Mouse (Mus musculus): ENCODE data around the gene Med4. TPM values are rescaled to one million over a fixed set of nuclear protein-coding genes. Genes with fewer than 3 reads are reported as not detected.
A peak's percentile ranks its signal among the peaks of the same experiment; 100 is the strongest.

Gene Med4
- polyA plus RNA-seq, 1 experiment from 2014 or later = 105 TPM

GRCm38 (mm10) chr14:73494122-73494521 is 15.7 kb upstream of the Med4 start:
- H3K4me2 ChIP-seq = no peak overlapping the region
- H3K36me3 ChIP-seq (ENCODE audit: control insufficient read depth, insufficient read depth, low read length) = no peaks in the 10 kb centered on the region
- no peak for DNase-seq (ENCODE audit: low spot score, missing footprints)
- H3K27me3 ChIP-seq (ENCODE audit: control insufficient read depth, insufficient read depth, low read length) = no peaks in the 10 kb centered on the region
- H3K9ac ChIP-seq (ENCODE audit: low read length) = no peak overlapping the region
- no peak for ATAC-seq (ENCODE audit: low FRiP score)
- no peaks in the 10 kb centered on the region for H3K9me3 ChIP-seq (ENCODE audit: control insufficient read depth, low read length)
- H3K27ac ChIP-seq (ENCODE audit: low read depth, low read length) = no peak overlapping the region
- H3K4me3 ChIP-seq (ENCODE audit: low read depth, low read length) = no peak overlapping the region
- 80% methylated on average over 6 of the region's 6 CpGs for WGBS
- H3K4me1 ChIP-seq (ENCODE audit: control insufficient read depth, insufficient read depth, low read length) = no peaks in the 10 kb centered on the region

GRCm38 (mm10) chr14:73495753-73496152 is 14.1 kb upstream of the Med4 start:
- Histone ChIP-seq H3K9me3 (ENCODE audit: control insufficient read depth, low read length) (no peaks in the 10 kb centered on the region), H3K27ac (ENCODE audit: low read depth, low read length) (no peak overlapping the region), H3K27me3 (ENCODE audit: control insufficient read depth, insufficient read depth, low read length) (no peaks in the 10 kb centered on the region), H3K9ac (ENCODE audit: low read length) (no peak overlapping the region), H3K4me2 (no peak overlapping the region), H3K4me1 (ENCODE audit: control insufficient read depth, insufficient read depth, low read length) (no peaks in the 10 kb centered on the region), H3K4me3 (ENCODE audit: low read depth, low read length) (no peak overlapping the region), H3K36me3 (ENCODE audit: control insufficient read depth, insufficient read depth, low read length) (no peaks in the 10 kb centered on the region)
- DNase-seq (ENCODE audit: low spot score, missing footprints) = no peak
- WGBS = 78% methylated on average over 7 of the region's 7 CpGs
- ATAC-seq (ENCODE audit: low FRiP score) = no peak

GRCm38 (mm10) chr14:73501283-73501682 is 8.5 kb upstream of the Med4 start:
- Histone ChIP-seq H3K9ac (ENCODE audit: low read length) (no peak overlapping the region), H3K4me2 (no peak overlapping the region), H3K27me3 (ENCODE audit: control insufficient read depth, insufficient read depth, low read length) (no peaks in the 10 kb centered on the region), H3K27ac (ENCODE audit: low read depth, low read length) (no peak overlapping the region), H3K36me3 (ENCODE audit: control insufficient read depth, insufficient read depth, low read length) (no peaks in the 10 kb centered on the region), H3K4me3 (ENCODE audit: low read depth, low read length) (no peak overlapping the region), H3K9me3 (ENCODE audit: control insufficient read depth, low read length) (no peaks in the 10 kb centered on the region), H3K4me1 (ENCODE audit: control insufficient read depth, insufficient read depth, low read length) (no peaks in the 10 kb centered on the region)
- DNase-seq (ENCODE audit: low spot score, missing footprints) = no peak
- WGBS = 92% methylated on average over 9 of the region's 9 CpGs
- no peak for ATAC-seq (ENCODE audit: low FRiP score)

GRCm38 (mm10) chr14:73501721-73502120 is 8.1 kb upstream of the Med4 start:
- WGBS = 73% methylated on average over 6 of the region's 6 CpGs
- DNase-seq (ENCODE audit: low spot score, missing footprints) (no peak), ATAC-seq (ENCODE audit: low FRiP score) (no peak)
- H3K4me2 ChIP-seq = no peak overlapping the region
- H3K27me3 ChIP-seq (ENCODE audit: control insufficient read depth, insufficient read depth, low read length) = no peaks in the 10 kb centered on the region
- no peaks in the 10 kb centered on the region for H3K4me1 ChIP-seq (ENCODE audit: control insufficient read depth, insufficient read depth, low read length)
- H3K9me3 ChIP-seq (ENCODE audit: control insufficient read depth, low read length) = no peaks in the 10 kb centered on the region
- H3K27ac ChIP-seq (ENCODE audit: low read depth, low read length) = no peak overlapping the region
- H3K4me3 ChIP-seq (ENCODE audit: low read depth, low read length) = no peak overlapping the region
- no peak overlapping the region for H3K9ac ChIP-seq (ENCODE audit: low read length)
- H3K36me3 ChIP-seq (ENCODE audit: control insufficient read depth, insufficient read depth, low read length) = no peaks in the 10 kb centered on the region

GRCm38 (mm10) chr14:73502591-73503184 is 7.1 kb upstream of the Med4 start:
- Histone ChIP-seq H3K9ac (ENCODE audit: low read length) (no peak overlapping the region), H3K4me1 (ENCODE audit: control insufficient read depth, insufficient read depth, low read length) (no peaks in the 10 kb centered on the region), H3K9me3 (ENCODE audit: control insufficient read depth, low read length) (no peaks in the 10 kb centered on the region), H3K36me3 (ENCODE audit: control insufficient read depth, insufficient read depth, low read length) (no peaks in the 10 kb centered on the region), H3K27ac (ENCODE audit: low read depth, low read length) (no peak overlapping the region), H3K4me3 (ENCODE audit: low read depth, low read length) (no peak overlapping the region), H3K27me3 (ENCODE audit: control insufficient read depth, insufficient read depth, low read length) (no peaks in the 10 kb centered on the region), H3K4me2 (no peak overlapping the region)
- DNase-seq (ENCODE audit: low spot score, missing footprints) = no peak
- ATAC-seq (ENCODE audit: low FRiP score) = peak; percentile 73; the same call in 1 of the 2 replicates
- WGBS = 71% methylated on average over 7 of the region's 7 CpGs

GRCm38 (mm10) chr14:73503237-73503933 is 6.4 kb upstream of the Med4 start:
- DNase-seq (ENCODE audit: low spot score, missing footprints) (no peak), ATAC-seq (ENCODE audit: low FRiP score) (0 out of 2 replicates have a peak, but pooled peaks have one; percentile 57)
- Histone ChIP-seq H3K36me3 (ENCODE audit: control insufficient read depth, insufficient read depth, low read length) (no peaks in the 10 kb centered on the region), H3K4me1 (ENCODE audit: control insufficient read depth, insufficient read depth, low read length) (no peaks in the 10 kb centered on the region), H3K4me3 (ENCODE audit: low read depth, low read length) (no peak overlapping the region), H3K27ac (ENCODE audit: low read depth, low read length) (no peak overlapping the region), H3K9me3 (ENCODE audit: control insufficient read depth, low read length) (no peaks in the 10 kb centered on the region), H3K9ac (ENCODE audit: low read length) (no peak overlapping the region), H3K4me2 (no peak overlapping the region), H3K27me3 (ENCODE audit: control insufficient read depth, insufficient read depth, low read length) (no peaks in the 10 kb centered on the region)
- WGBS = 74% methylated on average over 13 of the region's 13 CpGs

GRCm38 (mm10) chr14:73506283-73506682 is 3.5 kb upstream of the Med4 start:
- Histone ChIP-seq H3K9ac (ENCODE audit: low read length) (no peak overlapping the region), H3K4me3 (ENCODE audit: low read depth, low read length) (no peak overlapping the region), H3K9me3 (ENCODE audit: control insufficient read depth, low read length) (no peaks in the 10 kb centered on the region), H3K27ac (ENCODE audit: low read depth, low read length) (no peak overlapping the region), H3K4me1 (ENCODE audit: control insufficient read depth, insufficient read depth, low read length) (peaks cover 6% of the 10 kb centered on the region), H3K4me2 (no peak overlapping the region), H3K36me3 (ENCODE audit: control insufficient read depth, insufficient read depth, low read length) (no peaks in the 10 kb centered on the region), H3K27me3 (ENCODE audit: control insufficient read depth, insufficient read depth, low read length) (no peaks in the 10 kb centered on the region)
- no peak for DNase-seq (ENCODE audit: low spot score, missing footprints)
- no peak for ATAC-seq (ENCODE audit: low FRiP score)
- 55% methylated on average over 8 of the region's 8 CpGs for WGBS

DNA sequence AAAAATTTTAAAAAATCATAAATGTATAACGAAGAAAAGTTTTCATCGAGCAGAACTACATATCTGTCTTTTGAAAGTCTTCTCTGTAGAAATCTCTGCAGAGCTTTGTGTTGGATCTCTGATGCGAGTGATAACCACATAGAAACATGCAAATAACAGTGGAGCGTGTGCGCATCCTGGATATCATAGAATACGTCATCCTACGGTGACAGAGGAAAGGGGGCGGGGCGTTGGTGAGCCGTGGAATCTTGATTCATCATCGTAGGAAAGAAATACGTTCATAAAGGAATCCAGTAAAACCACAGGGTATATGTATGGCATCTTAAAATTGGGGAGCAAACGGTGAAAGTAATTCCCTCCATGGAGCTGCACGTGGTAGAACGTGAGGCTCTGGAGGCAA is 2.6 kb upstream of the Med4 start:
- no peak overlapping the region for H3K27ac ChIP-seq (ENCODE audit: low read depth, low read length)
- no peak overlapping the region for H3K9ac ChIP-seq (ENCODE audit: low read length)
- H3K36me3 ChIP-seq (ENCODE audit: control insufficient read depth, insufficient read depth, low read length) = no peaks in the 10 kb centered on the region
- ATAC-seq (ENCODE audit: low FRiP score) = no peak
- H3K4me1 ChIP-seq (ENCODE audit: control insufficient read depth, insufficient read depth, low read length) = peaks cover 6% of the 10 kb centered on the region
- no peaks in the 10 kb centered on the region for H3K9me3 ChIP-seq (ENCODE audit: control insufficient read depth, low read length)
- no peak for DNase-seq (ENCODE audit: low spot score, missing footprints)
- H3K4me3 ChIP-seq (ENCODE audit: low read depth, low read length) = no peak overlapping the region
- WGBS = 90% methylated on average over 15 of the region's 15 CpGs
- no peak overlapping the region for H3K4me2 ChIP-seq
- no peaks in the 10 kb centered on the region for H3K27me3 ChIP-seq (ENCODE audit: control insufficient read depth, insufficient read depth, low read length)

DNA sequence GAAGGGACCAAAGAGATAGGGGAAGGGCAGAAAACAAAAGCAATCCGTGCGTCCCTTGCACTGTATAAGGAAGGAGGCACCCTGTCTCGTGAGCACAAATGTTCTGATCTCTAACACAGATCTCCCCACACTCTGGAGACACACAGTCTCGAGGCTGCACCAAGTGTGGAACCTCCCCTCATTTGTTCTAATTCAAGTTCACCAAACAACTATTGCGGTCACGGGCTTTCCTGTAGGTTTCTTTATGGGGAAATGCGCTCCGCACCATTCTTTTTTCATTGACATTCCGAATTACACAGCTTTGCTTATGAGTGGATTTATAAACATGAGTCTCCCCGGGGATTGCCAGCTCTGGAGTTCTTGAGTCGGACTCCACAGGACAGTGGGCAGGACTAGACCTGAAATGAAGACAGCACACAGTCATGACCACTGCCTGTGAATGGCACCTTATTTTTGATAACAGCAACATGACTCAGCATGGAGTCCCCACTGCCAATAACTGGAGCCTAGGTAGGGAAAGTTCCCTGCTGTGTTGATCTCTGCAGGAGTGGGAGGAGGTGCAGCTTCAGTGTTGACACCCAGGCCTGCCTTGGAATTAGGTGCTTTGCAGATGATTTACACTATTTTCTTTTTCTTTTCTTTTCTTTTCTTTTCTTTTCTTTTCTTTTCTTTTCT is 2.0 kb upstream of the Med4 start:
- Histone ChIP-seq H3K9ac (ENCODE audit: low read length) (no peak overlapping the region), H3K4me2 (no peak overlapping the region), H3K4me3 (ENCODE audit: low read depth, low read length) (no peak overlapping the region), H3K27me3 (ENCODE audit: control insufficient read depth, insufficient read depth, low read length) (no peaks in the 10 kb centered on the region), H3K9me3 (ENCODE audit: control insufficient read depth, low read length) (no peaks in the 10 kb centered on the region), H3K27ac (ENCODE audit: low read depth, low read length) (no peak overlapping the region), H3K4me1 (ENCODE audit: control insufficient read depth, insufficient read depth, low read length) (peaks cover 6% of the 10 kb centered on the region), H3K36me3 (ENCODE audit: control insufficient read depth, insufficient read depth, low read length) (peaks cover 2% of the 10 kb centered on the region; the same call in 1 of the 2 replicates)
- ATAC-seq (ENCODE audit: low FRiP score) (no peak), DNase-seq (ENCODE audit: low spot score, missing footprints) (no peak)
- WGBS = 75% methylated on average over 11 of the region's 11 CpGs
